Mouse (Mus musculus) neural tube, embryonic 10.5 days (tissue): ENCODE measurements around the gene Lpcat1.

Experiments used
- DNase-seq: peaks from one replicate; pipeline ENCODE4 v3.0.0-alpha.2; 2017; ENCODE audit warnings: low spot score; ENCODE audit errors: extremely low spot score

Gene Lpcat1

GRCm38 (mm10) chr13:73446943-73447342 is 20.1 kb upstream of the Lpcat1 start:
- DNase-seq = peak; percentile 19

DNA sequence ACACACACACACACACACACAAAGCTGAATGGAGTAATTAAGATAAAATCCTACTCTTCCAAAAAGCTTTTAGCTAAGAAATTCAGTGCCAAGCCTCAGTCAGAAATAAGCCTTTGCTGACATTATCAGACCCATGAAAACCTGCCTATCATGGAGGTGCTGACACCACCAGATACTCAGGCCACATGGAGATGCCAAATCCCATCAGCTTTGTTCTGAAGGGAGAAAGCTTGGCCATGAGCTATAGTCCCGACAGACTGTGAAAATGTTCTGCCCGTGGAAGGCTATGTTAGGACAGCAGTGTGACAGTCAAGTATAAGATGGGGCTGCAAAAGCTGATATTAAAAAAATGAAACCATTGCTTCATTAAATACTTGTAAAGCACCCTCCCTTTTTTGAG is 19.5 kb upstream of the Lpcat1 start:
- no peak for DNase-seq

GRCm38 (mm10) chr13:73448201-73448600 is 18.8 kb upstream of the Lpcat1 start:
- no peak for DNase-seq

DNA sequence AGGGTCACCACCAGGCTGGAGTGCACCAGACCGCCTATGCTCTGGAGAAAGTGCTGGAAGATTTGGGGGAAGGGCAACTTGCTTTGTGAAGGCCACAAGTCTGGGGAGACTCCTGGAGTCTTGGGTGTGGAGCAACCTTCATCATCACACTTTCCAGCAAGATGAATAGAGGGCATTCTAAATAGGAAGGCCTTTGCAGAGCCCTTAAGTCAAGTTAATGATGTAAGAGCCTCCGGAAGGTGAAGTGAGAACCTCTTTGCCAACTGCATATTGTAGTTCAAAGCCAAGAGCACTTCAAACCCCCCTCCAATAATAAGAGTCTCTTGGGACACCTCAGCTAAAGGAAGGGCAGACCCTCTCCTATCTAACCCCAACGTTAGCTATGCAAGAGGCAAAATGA is 18.3 kb upstream of the Lpcat1 start:
- no peak for DNase-seq

GRCm38 (mm10) chr13:73453503-73454217 is 13.3 kb upstream of the Lpcat1 start:
- no peak for DNase-seq

GRCm38 (mm10) chr13:73455328-73455727 is 11.7 kb upstream of the Lpcat1 start:
- DNase-seq = no peak

GRCm38 (mm10) chr13:73457301-73457700 is 9.7 kb upstream of the Lpcat1 start:
- DNase-seq = no peak

GRCm38 (mm10) chr13:73457741-73458140 is 9.3 kb upstream of the Lpcat1 start:
- no peak for DNase-seq

GRCm38 (mm10) chr13:73458719-73459118 is 8.3 kb upstream of the Lpcat1 start:
- DNase-seq = no peak

DNA sequence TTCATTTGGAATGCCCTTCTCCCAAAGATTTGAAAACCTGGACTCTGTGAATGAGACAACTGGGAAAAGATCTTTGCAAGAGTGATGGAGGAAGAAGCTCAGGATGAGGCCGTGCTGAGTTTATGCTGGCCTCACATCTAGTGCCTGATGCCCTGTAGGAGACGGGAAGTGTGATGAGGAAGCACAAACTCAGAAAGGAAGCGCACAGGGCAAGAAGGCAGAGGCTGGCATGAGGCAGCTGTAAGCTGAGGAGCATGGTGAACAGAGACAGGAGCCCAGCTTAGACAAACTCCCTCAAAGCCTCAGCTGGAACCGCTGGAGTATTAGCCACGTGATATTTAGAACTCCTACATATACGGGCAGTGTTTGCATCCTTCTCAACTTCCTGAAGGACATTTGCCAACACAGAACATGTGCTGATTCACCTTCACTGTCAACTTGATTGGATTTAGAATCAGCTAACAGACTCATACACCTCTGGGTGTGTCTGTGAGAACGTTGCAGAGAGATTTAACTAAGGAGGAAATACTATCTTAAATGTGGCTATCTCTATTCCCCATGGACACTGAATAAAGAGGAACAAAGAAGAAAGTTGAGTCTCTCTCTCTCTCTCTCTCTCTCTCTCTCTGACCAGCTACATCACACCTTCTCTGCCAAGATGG is 7.7 kb upstream of the Lpcat1 start:
- DNase-seq = no peak

GRCm38 (mm10) chr13:73461551-73461950 is 5.4 kb upstream of the Lpcat1 start:
- no peak for DNase-seq

- no peak for DNase-seq
Measured at GRCm38 (mm10) chr13:73465156-73465555, 1.8 kb upstream of the Lpcat1 start.

GRCm38 (mm10) chr13:73466411-73466810 is 586 bp upstream of the Lpcat1 start:
- DNase-seq = no peak

DNA sequence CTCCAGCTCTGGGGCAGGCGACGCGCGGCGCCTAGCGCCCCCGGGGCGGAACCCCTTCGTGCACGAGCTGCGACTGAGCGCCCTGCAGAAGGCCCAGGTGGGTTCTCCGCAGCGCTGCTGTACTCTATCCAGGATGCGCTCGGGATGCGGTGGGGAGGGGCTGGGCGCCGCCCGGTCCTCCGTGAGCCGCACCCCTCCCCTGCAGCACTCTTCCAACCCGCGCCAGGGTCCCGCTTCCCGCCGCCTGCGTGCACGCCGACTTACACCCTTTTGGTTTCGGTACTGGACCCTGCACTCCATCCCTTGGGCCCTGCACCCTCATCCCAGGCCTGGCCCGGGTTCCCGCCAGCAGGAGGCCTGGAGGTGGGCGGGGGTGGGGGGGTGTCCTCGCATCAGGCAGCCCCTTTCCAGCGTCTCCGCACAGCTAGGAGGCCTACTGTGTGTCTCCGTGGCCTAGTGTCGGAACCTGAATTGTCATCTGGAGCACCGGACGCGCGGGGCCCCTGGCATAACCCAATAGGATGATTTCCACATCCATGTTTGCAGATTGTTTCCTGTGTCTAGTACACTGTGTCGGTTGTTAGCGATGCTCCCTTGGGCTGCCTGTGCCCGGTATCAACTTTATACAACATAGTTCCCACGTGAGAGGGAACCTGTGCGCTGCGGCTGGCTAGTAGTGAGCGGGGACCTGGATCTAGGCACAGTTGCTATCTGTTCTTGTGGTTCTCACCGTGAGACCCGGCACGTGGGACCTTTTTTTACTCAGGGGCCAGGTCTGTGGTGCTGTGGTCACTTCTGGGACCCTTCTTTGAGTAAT is 632 bp downstream of the Lpcat1 start:
- DNase-seq = no peak

DNA sequence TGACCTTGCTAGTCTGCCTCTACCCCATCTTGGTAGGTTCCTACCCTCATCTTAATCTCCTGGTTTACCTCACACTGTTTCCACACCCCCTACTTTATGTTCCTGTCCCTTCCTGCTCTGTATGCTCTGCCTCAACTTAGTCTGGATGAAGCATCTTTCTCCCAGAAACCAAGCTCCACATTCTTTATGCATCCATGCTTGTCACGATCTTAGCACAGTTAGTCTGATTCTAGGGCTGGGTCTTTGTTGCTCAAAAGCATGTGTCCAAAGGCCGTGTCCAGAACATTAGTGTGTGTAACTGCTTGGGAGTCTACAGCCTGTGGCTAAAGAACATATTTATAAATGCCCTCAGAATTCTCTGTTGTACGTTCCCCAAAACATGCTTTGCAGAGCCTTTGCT is 1.8 kb downstream of the Lpcat1 start:
- no peak for DNase-seq

- no peak for DNase-seq
Measured at GRCm38 (mm10) chr13:73469257-73469967, 2.4 kb downstream of the Lpcat1 start.

DNA sequence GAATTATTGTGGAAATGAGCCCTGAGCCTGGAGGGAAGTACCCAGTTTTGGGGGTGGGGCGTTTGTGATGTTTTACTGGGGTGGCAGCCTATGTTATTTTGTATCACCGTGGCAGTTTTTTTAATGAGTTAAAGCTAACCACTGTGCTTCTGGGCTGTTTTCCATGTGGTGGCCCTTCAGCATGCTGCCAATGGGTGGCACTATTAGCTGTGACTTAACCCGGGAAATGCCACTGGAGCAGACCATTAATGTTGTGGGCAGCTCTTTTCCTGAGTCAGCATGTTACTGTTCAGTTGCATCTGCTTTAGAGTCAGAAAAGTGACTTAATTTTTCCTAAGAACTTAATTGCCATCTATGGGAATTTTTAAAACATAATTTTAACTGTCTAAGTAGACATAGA is 5.5 kb downstream of the Lpcat1 start:
- no peak for DNase-seq

- DNase-seq = no peak
Measured at GRCm38 (mm10) chr13:73473746-73474145, 6.7 kb downstream of the Lpcat1 start.

GRCm38 (mm10) chr13:73474163-73474562 is 7.2 kb downstream of the Lpcat1 start:
- no peak for DNase-seq

DNA sequence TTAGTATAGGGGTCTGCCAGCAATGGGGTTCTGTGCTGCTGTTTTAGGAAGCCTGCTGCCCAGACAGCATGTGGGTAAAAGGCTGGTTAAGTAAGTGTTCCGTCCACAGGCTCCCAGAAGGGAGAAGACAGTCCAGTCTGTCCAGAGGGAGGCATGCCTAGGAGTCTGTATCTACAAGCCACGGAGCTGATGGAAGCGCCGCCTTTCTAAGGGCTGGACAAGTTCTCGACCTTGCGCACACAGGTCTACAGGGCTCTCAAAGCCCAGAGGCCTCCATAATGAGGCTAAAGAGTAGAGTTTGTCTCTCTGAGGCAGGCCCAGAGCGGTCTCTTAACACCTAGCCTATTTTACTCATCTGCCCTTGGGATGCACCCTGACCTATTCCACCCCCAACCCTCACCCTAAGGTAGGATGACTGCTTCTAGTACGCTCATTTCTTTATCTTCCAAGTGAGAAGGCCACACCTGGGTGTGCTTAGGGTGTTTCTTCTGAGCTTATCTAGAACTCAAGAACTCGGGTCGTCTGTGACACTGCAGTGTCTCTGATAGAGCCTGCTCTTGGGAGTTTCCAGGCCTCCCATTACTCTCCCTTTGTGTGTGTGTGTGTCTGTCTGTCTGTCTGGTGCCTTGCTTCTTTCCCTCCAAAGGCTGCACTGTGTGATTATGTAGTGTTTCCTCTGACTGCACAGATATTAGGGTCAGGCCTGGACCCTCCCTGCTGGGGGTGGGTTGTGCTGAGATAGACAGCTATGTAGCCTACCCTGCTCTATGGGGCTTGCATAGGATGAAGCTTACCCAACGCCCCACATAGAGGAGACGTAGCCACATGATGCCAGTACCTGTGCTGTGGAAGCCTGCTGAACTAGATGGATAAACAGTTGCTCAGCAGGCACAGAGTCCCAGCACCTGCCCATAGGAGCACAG is 8.3 kb downstream of the Lpcat1 start:
- DNase-seq = no peak

DNA sequence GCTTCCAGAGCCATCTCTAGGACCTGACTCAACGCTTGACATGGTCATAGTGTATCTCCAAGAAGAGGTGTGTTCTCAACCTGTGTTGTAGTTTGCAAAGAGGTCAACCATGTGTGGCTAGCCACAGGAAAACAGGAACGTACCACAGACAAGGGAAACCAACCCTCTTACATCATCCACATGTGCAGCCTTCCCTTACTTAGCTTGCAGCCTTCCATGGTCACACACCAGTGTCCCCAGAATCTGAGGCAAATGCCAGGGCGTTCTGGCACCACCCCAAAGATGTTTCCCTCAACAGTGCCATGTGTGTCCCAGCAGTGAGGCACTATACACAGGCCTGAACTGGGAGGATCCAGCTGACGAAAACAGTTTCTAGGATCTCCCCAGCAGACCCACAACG is 9.3 kb downstream of the Lpcat1 start:
- no peak for DNase-seq
